Mouse (Mus musculus) embryonic fibroblast, embryonic 13.5 days (primary cell): ENCODE results near the gene Parp11.

Experiments used
- CTCF ChIP-seq: IDR thresholded peaks from 2 replicates; pipeline ENCODE4 v1.5.1; 2011; ENCODE audit warnings: mild to moderate bottlenecking, control low read depth, low read length, moderate library complexity, borderline replicate concordance; ENCODE audit not compliant: insufficient read depth
- POLR2A ChIP-seq: IDR thresholded peaks from 2 replicates; pipeline ENCODE4 v1.6.1; 2011; ENCODE audit warnings: low read depth, mild to moderate bottlenecking, control low read depth, low read length, moderate library complexity

GRCm38 (mm10) chr6:127459776-127460175 lies 13.1 kb downstream of the Parp11 start:
- no peak for TF ChIP-seq POLR2A
- TF ChIP-seq CTCF: no peak
